Mouse (Mus musculus): ENCODE data around the gene Aloxe3. TPM values are rescaled to one million over a fixed set of nuclear protein-coding genes. Genes with fewer than 3 reads are reported as not detected.

Aloxe3 gene
- polyA plus RNA-seq, 1 experiment: 0.82 TPM

DNA sequence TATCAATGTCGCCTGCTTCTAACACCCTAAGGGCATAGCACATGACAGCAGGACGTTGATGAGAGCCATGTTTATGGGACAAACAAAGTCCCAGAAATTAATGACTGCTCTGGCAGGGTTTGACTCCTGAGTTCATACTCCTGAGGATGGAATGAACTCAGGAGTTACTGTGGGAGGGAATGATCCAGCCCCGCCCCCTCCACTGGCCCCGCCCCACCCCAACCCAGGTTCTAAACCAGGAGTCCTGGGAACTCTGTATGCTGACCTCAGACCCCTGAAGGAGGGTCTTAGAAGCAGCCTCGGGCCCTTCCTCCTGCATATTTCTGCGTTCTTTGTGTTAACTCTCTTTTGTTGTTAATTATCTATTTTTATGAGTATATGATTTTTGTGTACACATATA is 40.1 kb upstream of the Aloxe3 start:
- H3K4me1 ChIP-seq (ENCODE audit: control insufficient read depth, insufficient read depth, low read length): peaks cover 3% of the 10 kb centered on the region; the same call in 1 of the 2 replicates
- 70% methylated on average over 6 of the region's 6 CpGs for WGBS
- no peak overlapping the region for H3K4me3 ChIP-seq (replicated peaks; ENCODE audit: control insufficient read depth, low read depth, low read length)
- no peak overlapping the region for H3K27ac ChIP-seq (ENCODE audit: control insufficient read depth, insufficient read depth, low read depth, low read length, poor library complexity)
- TF ChIP-seq CTCF (IDR thresholded peaks at IDR 0.05; ENCODE audit: control insufficient read depth, insufficient read depth, low read length): no peak
- TF ChIP-seq POLR2A (IDR thresholded peaks at IDR 0.05; ENCODE audit: borderline replicate concordance, control insufficient read depth, low read depth, low read length): no peak

DNA sequence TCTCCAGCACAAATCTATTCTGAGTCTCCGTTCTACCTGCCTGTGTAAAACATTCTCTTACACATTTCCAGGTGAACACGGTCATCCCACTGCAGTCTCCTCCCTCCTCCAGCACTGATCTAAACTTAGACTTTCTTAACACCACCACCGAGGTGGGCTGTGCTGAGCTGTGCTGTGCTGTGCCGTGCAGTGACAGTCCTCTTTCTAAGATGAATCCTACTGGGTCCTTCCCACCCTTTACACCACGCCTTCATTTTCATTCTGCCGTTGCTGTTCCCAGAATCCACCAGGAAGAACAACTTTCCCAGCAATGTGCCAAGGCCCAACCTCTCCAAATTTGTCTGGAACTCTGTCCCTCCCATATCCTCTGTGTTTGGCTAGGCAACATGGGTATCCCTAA is 39.3 kb upstream of the Aloxe3 start:
- 80% methylated on average over 6 of the region's 6 CpGs for WGBS
- H3K27ac ChIP-seq (ENCODE audit: control insufficient read depth, insufficient read depth, low read depth, low read length, poor library complexity): no peak overlapping the region
- TF ChIP-seq CTCF (IDR thresholded peaks at IDR 0.05; ENCODE audit: control insufficient read depth, insufficient read depth, low read length) (no peak), POLR2A (IDR thresholded peaks at IDR 0.05; ENCODE audit: borderline replicate concordance, control insufficient read depth, low read depth, low read length) (no peak)
- no peak overlapping the region for H3K4me3 ChIP-seq (replicated peaks; ENCODE audit: control insufficient read depth, low read depth, low read length)
- peaks cover 3% of the 10 kb centered on the region; the same call in 1 of the 2 replicates for H3K4me1 ChIP-seq (ENCODE audit: control insufficient read depth, insufficient read depth, low read length)

GRCm38 (mm10) chr11:69087082-69087481 is 38.6 kb upstream of the Aloxe3 start:
- Histone ChIP-seq H3K4me1 (ENCODE audit: control insufficient read depth, insufficient read depth, low read length) (peaks cover 3% of the 10 kb centered on the region; the same call in 1 of the 2 replicates), H3K4me3 (replicated peaks; ENCODE audit: control insufficient read depth, low read depth, low read length) (no peak overlapping the region), H3K27ac (ENCODE audit: control insufficient read depth, insufficient read depth, low read depth, low read length, poor library complexity) (no peak overlapping the region)
- 80% methylated on average over 4 of the region's 4 CpGs for WGBS
- TF ChIP-seq POLR2A (IDR thresholded peaks at IDR 0.05; ENCODE audit: borderline replicate concordance, control insufficient read depth, low read depth, low read length) (no peak), CTCF (IDR thresholded peaks at IDR 0.05; ENCODE audit: control insufficient read depth, insufficient read depth, low read length) (no peak)

DNA sequence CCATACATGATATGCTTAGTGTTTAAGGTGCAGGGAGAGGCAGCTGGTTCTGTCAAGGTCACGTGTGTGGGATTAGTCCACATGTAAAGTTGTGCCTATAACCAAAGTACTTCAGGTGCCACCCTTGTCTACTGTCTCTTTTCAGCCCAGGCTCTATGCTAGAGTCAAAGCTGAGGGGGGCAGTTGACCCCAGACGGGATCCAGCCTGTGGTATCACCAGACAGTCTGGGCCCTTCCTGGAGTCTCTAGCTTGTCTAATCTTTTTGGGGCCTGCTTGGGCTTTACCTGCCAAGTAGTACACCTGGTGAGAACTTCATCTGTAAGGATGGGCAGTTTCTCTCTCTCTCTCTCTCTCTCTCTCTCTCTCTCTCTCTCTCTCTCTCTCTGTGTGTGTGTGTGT is 38.1 kb upstream of the Aloxe3 start:
- Histone ChIP-seq H3K4me3 (replicated peaks; ENCODE audit: control insufficient read depth, low read depth, low read length) (no peak overlapping the region), H3K27ac (ENCODE audit: control insufficient read depth, insufficient read depth, low read depth, low read length, poor library complexity) (no peak overlapping the region), H3K4me1 (ENCODE audit: control insufficient read depth, insufficient read depth, low read length) (peaks cover 3% of the 10 kb centered on the region; the same call in 1 of the 2 replicates)
- TF ChIP-seq CTCF (IDR thresholded peaks at IDR 0.05; ENCODE audit: control insufficient read depth, insufficient read depth, low read length): no peak
- no peak for TF ChIP-seq POLR2A (IDR thresholded peaks at IDR 0.05; ENCODE audit: borderline replicate concordance, control insufficient read depth, low read depth, low read length)
- 76% methylated on average over 2 of the region's 2 CpGs for WGBS

DNA sequence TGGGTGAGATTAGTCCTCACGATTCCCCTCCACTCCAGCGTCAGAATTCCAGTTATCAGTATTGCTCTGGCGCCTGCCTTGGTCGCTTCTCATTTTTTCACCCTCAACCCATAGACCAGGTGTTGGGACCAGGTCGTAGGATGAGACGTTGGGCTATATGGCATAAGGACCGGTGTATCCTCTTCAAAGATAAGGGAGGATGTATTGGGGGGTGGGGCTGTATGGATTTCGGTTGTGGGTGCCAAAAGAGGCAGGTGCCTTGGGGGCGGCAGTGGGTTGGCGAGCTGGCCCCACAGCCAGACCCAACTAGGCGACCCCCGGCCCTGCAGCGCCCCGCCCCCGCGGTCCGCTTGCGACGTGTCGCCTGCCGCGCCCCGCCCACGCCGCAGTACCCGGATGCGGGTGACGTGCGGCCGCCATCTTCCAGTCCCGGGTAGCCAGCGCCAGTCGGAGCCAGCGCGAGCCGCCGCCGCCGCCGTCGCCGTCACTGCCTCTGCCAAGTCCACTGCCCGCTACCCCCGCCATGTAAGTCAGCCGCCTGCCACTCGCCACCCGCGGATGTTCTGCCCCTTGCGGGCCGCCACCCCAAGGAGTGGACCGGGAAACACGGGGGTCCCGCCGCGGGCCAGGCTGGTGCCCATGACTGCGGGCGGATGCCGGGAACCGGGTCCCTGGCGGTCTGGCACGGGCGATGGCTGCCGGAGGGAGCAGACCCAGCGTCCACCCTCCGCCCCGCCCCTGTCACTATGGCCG is 37.4 kb upstream of the Aloxe3 start, which contains the start of gene Vamp2:
Vamp2 (plus strand) TSS at position 388 of the 753 bp plus-strand sequence.
- TF ChIP-seq POLR2A (IDR thresholded peaks at IDR 0.05; ENCODE audit: borderline replicate concordance, control insufficient read depth, low read depth, low read length): peak; percentile 65; the same call in 1 of the 2 replicates
- no peak for TF ChIP-seq CTCF (IDR thresholded peaks at IDR 0.05; ENCODE audit: control insufficient read depth, insufficient read depth, low read length)
- Histone ChIP-seq H3K4me1 (ENCODE audit: control insufficient read depth, insufficient read depth, low read length) (peaks cover 3% of the 10 kb centered on the region; the same call in 1 of the 2 replicates), H3K4me3 (replicated peaks; ENCODE audit: control insufficient read depth, low read depth, low read length) (peak within 1 kb of the TSS; percentile 86), H3K27ac (ENCODE audit: control insufficient read depth, insufficient read depth, low read depth, low read length, poor library complexity) (peak within 1 kb of the TSS; percentile 97)
- WGBS: under 1% methylated on average over 67 of the region's 67 CpGs

GRCm38 (mm10) chr11:69088856-69089615 is 36.7 kb upstream of the Aloxe3 start:
- WGBS: 7% methylated on average over 25 of the region's 25 CpGs
- H3K27ac ChIP-seq (ENCODE audit: control insufficient read depth, insufficient read depth, low read depth, low read length, poor library complexity): peak overlapping the region; percentile 97
- H3K4me1 ChIP-seq (ENCODE audit: control insufficient read depth, insufficient read depth, low read length): peaks cover 3% of the 10 kb centered on the region; the same call in 1 of the 2 replicates
- H3K4me3 ChIP-seq (replicated peaks; ENCODE audit: control insufficient read depth, low read depth, low read length): peak overlapping the region; percentile 86
- TF ChIP-seq POLR2A (IDR thresholded peaks at IDR 0.05; ENCODE audit: borderline replicate concordance, control insufficient read depth, low read depth, low read length): no peak
- no peak for TF ChIP-seq CTCF (IDR thresholded peaks at IDR 0.05; ENCODE audit: control insufficient read depth, insufficient read depth, low read length)

DNA sequence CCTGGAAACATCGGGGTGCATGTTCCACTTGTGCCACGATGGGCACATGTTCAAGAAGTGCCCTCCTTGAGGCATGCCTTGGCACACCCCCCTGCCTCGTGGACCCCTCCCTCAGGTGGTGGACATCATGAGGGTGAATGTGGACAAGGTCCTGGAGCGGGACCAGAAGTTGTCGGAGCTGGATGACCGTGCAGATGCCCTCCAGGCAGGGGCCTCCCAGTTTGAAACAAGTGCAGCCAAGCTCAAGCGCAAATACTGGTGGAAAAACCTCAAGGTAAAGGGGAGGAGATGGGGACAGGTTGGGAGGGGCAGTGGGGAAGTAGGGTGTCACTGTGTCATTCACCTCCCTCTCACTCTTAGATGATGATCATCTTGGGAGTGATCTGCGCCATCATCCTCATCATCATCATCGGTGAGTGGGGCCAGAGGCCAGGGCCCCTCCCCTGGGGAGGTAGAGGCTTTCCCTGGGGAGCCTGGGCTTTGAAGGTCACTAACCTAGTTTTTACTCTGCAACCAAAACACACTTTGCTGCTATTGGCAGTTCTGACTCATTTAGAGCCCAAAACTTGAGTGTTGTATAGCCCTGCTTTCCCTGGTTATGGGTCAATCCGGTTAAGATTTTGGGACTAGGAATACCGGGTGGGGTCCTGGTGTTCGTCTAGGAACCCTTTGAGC is 35.9 kb upstream of the Aloxe3 start:
- peak overlapping the region; percentile 86 for H3K4me3 ChIP-seq (replicated peaks; ENCODE audit: control insufficient read depth, low read depth, low read length)
- H3K27ac ChIP-seq (ENCODE audit: control insufficient read depth, insufficient read depth, low read depth, low read length, poor library complexity): no peak overlapping the region; the same call in 1 of the 2 replicates
- WGBS: 86% methylated on average over 12 of the region's 12 CpGs
- TF ChIP-seq POLR2A (IDR thresholded peaks at IDR 0.05; ENCODE audit: borderline replicate concordance, control insufficient read depth, low read depth, low read length) (no peak), CTCF (IDR thresholded peaks at IDR 0.05; ENCODE audit: control insufficient read depth, insufficient read depth, low read length) (no peak)
- peaks cover 3% of the 10 kb centered on the region; the same call in 1 of the 2 replicates for H3K4me1 ChIP-seq (ENCODE audit: control insufficient read depth, insufficient read depth, low read length)

Data from bone marrow, adult 2 months (tissue).